ENCODE assay signal across 8 mouse cellular contexts in genomic region chr8:126757951-126758757, GRCm38 (mm10).
DNase-seq lines count a peak whose midpoint lies in the region; ATAC-seq and TF ChIP-seq lines count a peak whose summit lies in the region.

No protein-coding gene starts in this region.

- no peaks in the 10 kb centered on the region for H3K9me3 ChIP-seq in kidney, embryonic 15.5 days (replicated peaks)
- no peaks in the 10 kb centered on the region for H3K9me3 ChIP-seq in lung, embryonic 15.5 days

- H3K27ac ChIP-seq in layer of hippocampus, adult 2 months = peak overlapping the region; percentile 15; the same call in 1 of the 2 replicates
- H3K27ac ChIP-seq in kidney, embryonic 15.5 days = peak overlapping the region; percentile 4
- peak overlapping the region; percentile 57 for H3K27ac ChIP-seq in lung, embryonic 15.5 days

- peak; percentile 46 for TF ChIP-seq CTCF in layer of hippocampus, adult 2 months (conservative IDR thresholded peaks at IDR 0.05)

- H3K4me3 ChIP-seq in layer of hippocampus, adult 2 months = no peak overlapping the region
- H3K4me3 ChIP-seq in kidney, embryonic 15.5 days (replicated peaks) = no peak overlapping the region
- H3K4me3 ChIP-seq in lung, embryonic 15.5 days = no peak overlapping the region

- no peak overlapping the region for H3K9ac ChIP-seq in kidney, embryonic 15.5 days
- no peak overlapping the region for H3K9ac ChIP-seq in lung, embryonic 15.5 days

- DNase-seq in layer of hippocampus, adult 2 months (ENCODE audit: low spot score in 2 of 2) = peak in 1 of 2 experiments; percentile 39
- DNase-seq in layer of hippocampus, adult 8-10 months (ENCODE audit: low spot score in 2 of 2) = no peak
- peak; percentile 31 to 43 for DNase-seq in frontal cortex, postnatal 36 days (ENCODE audit: low spot score in 2 of 2)
- peak; percentile 18 to 19 for DNase-seq in spleen, postnatal 14 days (ENCODE audit: low spot score in 2 of 2)
- no peak for DNase-seq in cerebellum, adult 11-12 months
- DNase-seq in embryo, embryonic 11 days = no peak

- ATAC-seq in kidney, embryonic 15.5 days (replicated peaks; ENCODE audit: low FRiP score) = no peak; the same call in 1 of the 2 replicates
- peak; percentile 48; the same call in 1 of the 2 replicates for ATAC-seq in lung, embryonic 15.5 days (ENCODE audit: borderline replicate concordance, extremely low read depth, low FRiP score, low TSS enrichment)

- 66% methylated on average over 12 of the region's 12 CpGs for WGBS in kidney, embryonic 15.5 days
- 51% methylated on average over 12 of the region's 12 CpGs for WGBS in lung, embryonic 15.5 days

- no peaks in the 10 kb centered on the region for H3K36me3 ChIP-seq in kidney, embryonic 15.5 days
- no peaks in the 10 kb centered on the region for H3K36me3 ChIP-seq in lung, embryonic 15.5 days

- peaks cover 12% of the 10 kb centered on the region for H3K4me1 ChIP-seq in kidney, embryonic 15.5 days
- peaks cover 9% of the 10 kb centered on the region for H3K4me1 ChIP-seq in lung, embryonic 15.5 days

- no peak overlapping the region for H3K4me2 ChIP-seq in kidney, embryonic 15.5 days
- no peak overlapping the region for H3K4me2 ChIP-seq in lung, embryonic 15.5 days

- no peaks in the 10 kb centered on the region for H3K27me3 ChIP-seq in kidney, embryonic 15.5 days
- no peaks in the 10 kb centered on the region for H3K27me3 ChIP-seq in lung, embryonic 15.5 days

Comparison
In these comparisons a context has a peak if more than half of its experiments do, and no peak if none do; other contexts are left out.
1. DNase-seq: peak in frontal cortex, postnatal 36 days (2 of 2) and spleen, postnatal 14 days (2 of 2); none in layer of hippocampus, adult 8-10 months (0 of 2), cerebellum, adult 11-12 months (single experiment) and embryo, embryonic 11 days (single experiment).
2. H3K27ac ChIP-seq: peak in every context shown above with its lines; median percentile 57 in lung, embryonic 15.5 days; 15 in layer of hippocampus, adult 2 months; 4 in kidney, embryonic 15.5 days.